Mouse (Mus musculus) MEL (cell line): ENCODE measurements around the gene Gm49322.

ENCODE experiments used
- CTCF ChIP-seq, 3 experiments: IDR thresholded peaks in 2 of 3; conservative IDR thresholded peaks in 1 of 3; 2 replicates each; pipeline ENCODE4 v1.5.1; 2011 to 2012; ENCODE audit warnings: low read length in 3 of 3, low read depth in 2 of 3, mild to moderate bottlenecking in 2 of 3, improper control_type of control experiment in 1 of 3, inconsistent platforms in 1 of 3, mixed read lengths in 1 of 3, moderate library complexity in 1 of 3; ENCODE audit not compliant: control insufficient read depth in 1 of 3, insufficient read depth in 1 of 3, poor library complexity in 1 of 3, severe bottlenecking in 1 of 3
- ETS1 ChIP-seq: IDR thresholded peaks from 2 replicates; pipeline ENCODE4 v1.6.1; 2012; ENCODE audit warnings: low read depth, mild to moderate bottlenecking, inconsistent platforms, low read length, improper control_type of control experiment, moderate library complexity
- MAZ ChIP-seq: IDR thresholded peaks from 2 replicates; pipeline ENCODE4 v1.6.1; 2012; ENCODE audit warnings: low read depth, mild to moderate bottlenecking, inconsistent platforms, low read length, improper control_type of control experiment
- MXI1 ChIP-seq: IDR thresholded peaks from 2 replicates; pipeline ENCODE4 v1.6.1; 2011; ENCODE audit warnings: mild to moderate bottlenecking, low read depth, low read length, improper control_type of control experiment
- POLR2A ChIP-seq, 2 experiments: IDR thresholded peaks; 2 replicates each; pipeline ENCODE4 v1.6.1; 2011 to 2012; ENCODE audit warnings: low read length in 2 of 2, mild to moderate bottlenecking in 2 of 2, control low read depth in 1 of 2, improper control_type of control experiment in 1 of 2, low read depth in 1 of 2, moderate library complexity in 1 of 2; ENCODE audit not compliant: control insufficient read depth in 1 of 2, insufficient read depth in 1 of 2, poor library complexity in 1 of 2
- RAD21 ChIP-seq: IDR thresholded peaks from 2 replicates; pipeline ENCODE4 v1.6.1; 2011; ENCODE audit warnings: mild to moderate bottlenecking, low read depth, low read length, improper control_type of control experiment
- TCF12 ChIP-seq: IDR thresholded peaks from 2 replicates; pipeline ENCODE4 v1.6.1; 2014; ENCODE audit warnings: low read depth, mild to moderate bottlenecking, inconsistent platforms, low read length, improper control_type of control experiment, moderate library complexity

- no peak for TF ChIP-seq POLR2A (IDR thresholded peaks at IDR 0.05; ENCODE audit: control insufficient read depth in 1 of 2, insufficient read depth in 1 of 2, low read depth in 1 of 2, low read length in 2 of 2, poor library complexity in 1 of 2)
- TF ChIP-seq ETS1, result no peak
- no peak for TF ChIP-seq CTCF (IDR thresholded peaks at IDR 0.05 in 2 of 3, conservative IDR thresholded peaks at IDR 0.05 in 1 of 3; ENCODE audit: control insufficient read depth in 1 of 3, insufficient read depth in 1 of 3, low read depth in 2 of 3, low read length in 3 of 3, poor library complexity in 1 of 3, severe bottlenecking in 1 of 3)
- no peak for TF ChIP-seq RAD21
- TF ChIP-seq MAZ, result 0 out of 2 replicates have a peak, but pooled peaks have one; percentile 18
- TF ChIP-seq MXI1, result no peak
- no peak for TF ChIP-seq TCF12
Observed at GRCm38 (mm10) chr10:80570419-80570818, 35.4 kb upstream of the Gm49322 start.
